Mouse (Mus musculus) CH12.LX (cell line): ENCODE data around the gene Clcnka. TPM values are rescaled to one million over a fixed set of nuclear protein-coding genes. Genes with fewer than 3 reads are reported as not detected.
A peak's percentile ranks its signal among the peaks of the same experiment; 100 is the strongest.

ENCODE experiments used
- DNase-seq: peaks from one replicate; pipeline ENCODE4 v3.0.0-alpha.2; 2013; ENCODE audit errors: extremely low read depth
- H3K27ac ChIP-seq: 2 replicates; pipeline ENCODE4 v1.5.1; 2012; ENCODE audit warnings: low read depth, mild to moderate bottlenecking, control low read depth, moderate library complexity; ENCODE audit not compliant: insufficient read depth
- H3K27me3 ChIP-seq: replicated peaks from 2 replicates; pipeline ENCODE3; 2012; ENCODE audit warnings: inconsistent platforms
- H3K36me3 ChIP-seq, 2 experiments: replicated peaks in 1 of 2; 2 replicates each; pipeline versions ENCODE3 to v1.6.1; 2012; ENCODE audit warnings: inconsistent platforms in 1 of 2, low read length in 1 of 2, mild to moderate bottlenecking in 1 of 2, mixed read lengths in 1 of 2, moderate library complexity in 1 of 2; ENCODE audit not compliant: control insufficient read depth in 1 of 2, insufficient read depth in 1 of 2
- H3K4me1 ChIP-seq, 2 experiments: 2 replicates each; pipeline ENCODE4 v1.6.1; 2012; ENCODE audit warnings: inconsistent platforms in 1 of 2, moderate library complexity in 1 of 2; ENCODE audit not compliant: insufficient read depth in 2 of 2, control insufficient read depth in 1 of 2
- H3K4me2 ChIP-seq: 2 replicates; pipeline ENCODE4 v1.6.1; 2012; ENCODE audit warnings: low read depth, mild to moderate bottlenecking, control low read depth; ENCODE audit not compliant: poor library complexity, insufficient read depth, severe bottlenecking
- H3K4me3 ChIP-seq, 3 experiments: fragments of 150-350 bp in 1 of 3; sonication (generic) in 1 of 3; replicated peaks in 1 of 3; 2 replicates each; pipeline versions ENCODE3 to v1.5.1; 2011 to 2012; ENCODE audit warnings: low read depth in 2 of 3, low read length in 2 of 3, mild to moderate bottlenecking in 2 of 3, moderate library complexity in 2 of 3, control low read depth in 1 of 3, improper control_type of control experiment in 1 of 3, inconsistent platforms in 1 of 3, mixed read lengths in 1 of 3; ENCODE audit not compliant: poor library complexity in 1 of 3
- H3K79me2 ChIP-seq: replicated peaks from 2 replicates; pipeline ENCODE4 v1.6.1; 2012; ENCODE audit warnings: mild to moderate bottlenecking, moderate library complexity; ENCODE audit not compliant: control insufficient read depth, poor library complexity, insufficient read depth, severe bottlenecking; ENCODE audit errors: extremely low read depth
- H3K9ac ChIP-seq: 2 replicates; pipeline ENCODE4 v1.6.1; 2012; ENCODE audit warnings: low read depth, mild to moderate bottlenecking, control low read depth, moderate library complexity; ENCODE audit not compliant: insufficient read depth
- H3K9me3 ChIP-seq: replicated peaks from 2 replicates; pipeline ENCODE3; 2012; ENCODE audit warnings: low read length, inconsistent platforms, mixed read lengths
- BHLHE40 ChIP-seq: IDR thresholded peaks from 2 replicates; pipeline ENCODE4 v1.6.1; 2011; ENCODE audit warnings: mild to moderate bottlenecking, low read depth, low read length, improper control_type of control experiment
- CHD1 ChIP-seq: IDR thresholded peaks from 2 replicates; pipeline ENCODE4 v1.6.1; 2012; ENCODE audit warnings: low read depth, low read length, improper control_type of control experiment, inconsistent platforms
- CHD2 ChIP-seq: IDR thresholded peaks from 2 replicates; pipeline ENCODE4 v1.6.1; 2011; ENCODE audit warnings: low read length, improper control_type of control experiment
- CTCF ChIP-seq, 2 experiments: IDR thresholded peaks in 1 of 2; conservative IDR thresholded peaks in 1 of 2; 2 replicates each; pipeline ENCODE4 v1.5.1; 2011 to 2012; ENCODE audit warnings: low read depth in 2 of 2, low read length in 2 of 2, improper control_type of control experiment in 1 of 2, inconsistent platforms in 1 of 2, mild to moderate bottlenecking in 1 of 2, moderate library complexity in 1 of 2
- E2F4 ChIP-seq: IDR thresholded peaks from 2 replicates; pipeline ENCODE4 v1.6.1; 2011; ENCODE audit warnings: low read depth, low read length, improper control_type of control experiment; ENCODE audit not compliant: insufficient replicate concordance
- ELF1 ChIP-seq: IDR thresholded peaks from 2 replicates; pipeline ENCODE4 v1.6.1; 2014; ENCODE audit warnings: low read depth, mild to moderate bottlenecking, inconsistent platforms, low read length, improper control_type of control experiment
- EP300 ChIP-seq: IDR thresholded peaks from 2 replicates; pipeline ENCODE4 v1.6.1; 2011; ENCODE audit warnings: low read length, improper control_type of control experiment
- ETS1 ChIP-seq: conservative IDR thresholded peaks from 2 replicates; pipeline ENCODE4 v1.6.1; 2012; ENCODE audit warnings: low read depth, mild to moderate bottlenecking, inconsistent platforms, low read length, improper control_type of control experiment, moderate library complexity
- GABPA ChIP-seq: IDR thresholded peaks from 2 replicates; pipeline ENCODE4 v1.6.1; 2012; ENCODE audit warnings: low read depth, low read length, improper control_type of control experiment, inconsistent platforms; ENCODE audit not compliant: insufficient replicate concordance
- HCFC1 ChIP-seq: IDR thresholded peaks from 2 replicates; pipeline ENCODE4 v1.6.1; 2012; ENCODE audit warnings: low read depth, mild to moderate bottlenecking, inconsistent platforms, low read length, improper control_type of control experiment
- IRF4 ChIP-seq: IDR thresholded peaks from 2 replicates; pipeline ENCODE4 v1.6.1; 2014; ENCODE audit warnings: low read depth, mild to moderate bottlenecking, inconsistent platforms, low read length, improper control_type of control experiment
- JUN ChIP-seq: IDR thresholded peaks from 2 replicates; pipeline ENCODE4 v1.6.1; 2011; ENCODE audit warnings: low read depth, mild to moderate bottlenecking, low read length, improper control_type of control experiment, moderate library complexity; ENCODE audit not compliant: insufficient read depth
- JUND ChIP-seq: conservative IDR thresholded peaks from 2 replicates; pipeline ENCODE4 v1.6.1; 2011; ENCODE audit warnings: low read depth, low read length, improper control_type of control experiment
- KAT2A ChIP-seq: IDR thresholded peaks from 2 replicates; pipeline ENCODE4 v1.6.1; 2012; ENCODE audit warnings: low read length, improper control_type of control experiment, inconsistent platforms; ENCODE audit not compliant: insufficient replicate concordance
- MAFK ChIP-seq: IDR thresholded peaks from 2 replicates; pipeline ENCODE4 v1.6.1; 2011; ENCODE audit warnings: low read length, improper control_type of control experiment; ENCODE audit not compliant: insufficient replicate concordance
- MAX ChIP-seq: IDR thresholded peaks from 2 replicates; pipeline ENCODE4 v1.6.1; 2011; ENCODE audit warnings: low read length, improper control_type of control experiment
- MAZ ChIP-seq: IDR thresholded peaks from 2 replicates; pipeline ENCODE4 v1.6.1; 2012; ENCODE audit warnings: low read depth, mild to moderate bottlenecking, inconsistent platforms, low read length, improper control_type of control experiment, moderate library complexity
- MEF2A ChIP-seq: IDR thresholded peaks from 2 replicates; pipeline ENCODE4 v1.6.1; 2014; ENCODE audit warnings: low read depth, mild to moderate bottlenecking, inconsistent platforms, low read length, improper control_type of control experiment, borderline replicate concordance
- MXI1 ChIP-seq: IDR thresholded peaks from 2 replicates; pipeline ENCODE4 v1.6.1; 2011; ENCODE audit warnings: mild to moderate bottlenecking, low read depth, low read length, improper control_type of control experiment
- MYC ChIP-seq: IDR thresholded peaks from 2 replicates; pipeline ENCODE4 v1.6.1; 2011; ENCODE audit warnings: low read depth, mild to moderate bottlenecking, improper control_type of control experiment, low read length
- NELFE ChIP-seq: IDR thresholded peaks from 2 replicates; pipeline ENCODE4 v1.6.1; 2011; ENCODE audit warnings: low read depth, low read length, improper control_type of control experiment
- NRF1 ChIP-seq: IDR thresholded peaks from 2 replicates; pipeline ENCODE4 v1.6.1; 2014; ENCODE audit warnings: low read depth, mild to moderate bottlenecking, inconsistent platforms, low read length, improper control_type of control experiment, moderate library complexity
- PAX5 ChIP-seq: IDR thresholded peaks from 2 replicates; pipeline ENCODE4 v1.6.1; 2012; ENCODE audit warnings: low read length, inconsistent platforms, mixed read lengths
- POLR2A ChIP-seq: IDR thresholded peaks from 2 replicates; pipeline ENCODE4 v1.6.1; 2011; ENCODE audit warnings: low read depth, mild to moderate bottlenecking, improper control_type of control experiment, low read length
- POLR2AphosphoS2 ChIP-seq: IDR thresholded peaks from 2 replicates; pipeline ENCODE4 v1.6.1; 2011; ENCODE audit warnings: low read depth, low read length, improper control_type of control experiment
- RAD21 ChIP-seq: IDR thresholded peaks from 2 replicates; pipeline ENCODE4 v1.6.1; 2011; ENCODE audit warnings: low read depth, mild to moderate bottlenecking, low read length, improper control_type of control experiment, moderate library complexity
- RCOR1 ChIP-seq: conservative IDR thresholded peaks from 2 replicates; pipeline ENCODE4 v1.6.1; 2012; ENCODE audit warnings: low read depth, mild to moderate bottlenecking, inconsistent platforms, low read length, improper control_type of control experiment
- SIN3A ChIP-seq: IDR thresholded peaks from 2 replicates; pipeline ENCODE4 v1.6.1; 2012; ENCODE audit warnings: low read length, improper control_type of control experiment, inconsistent platforms
- SMC3 ChIP-seq: IDR thresholded peaks from 2 replicates; pipeline ENCODE4 v1.6.1; 2011; ENCODE audit warnings: low read depth, low read length, improper control_type of control experiment
- TBP ChIP-seq: conservative IDR thresholded peaks from 2 replicates; pipeline ENCODE4 v1.6.1; 2011; ENCODE audit warnings: low read depth, low read length, improper control_type of control experiment
- TCF12 ChIP-seq: IDR thresholded peaks from 2 replicates; pipeline ENCODE4 v1.6.1; 2014; ENCODE audit warnings: low read depth, mild to moderate bottlenecking, inconsistent platforms, low read length, improper control_type of control experiment
- UBTF ChIP-seq: IDR thresholded peaks from 2 replicates; pipeline ENCODE4 v1.6.1; 2012; ENCODE audit warnings: low read depth, mild to moderate bottlenecking, inconsistent platforms, low read length, improper control_type of control experiment, moderate library complexity
- USF1 ChIP-seq: IDR thresholded peaks from 2 replicates; pipeline ENCODE4 v1.6.1; 2014; ENCODE audit warnings: low read depth, mild to moderate bottlenecking, inconsistent platforms, low read length, improper control_type of control experiment
- USF2 ChIP-seq: conservative IDR thresholded peaks from 2 replicates; pipeline ENCODE4 v1.6.1; 2011; ENCODE audit warnings: low read depth, low read length, improper control_type of control experiment
- ZC3H11A ChIP-seq: IDR thresholded peaks from 2 replicates; pipeline ENCODE4 v1.6.1; 2012; ENCODE audit warnings: low read depth, mild to moderate bottlenecking, inconsistent platforms, low read length, improper control_type of control experiment
- ZKSCAN1 ChIP-seq: IDR thresholded peaks from 2 replicates; pipeline ENCODE4 v1.6.1; 2012; ENCODE audit warnings: low read depth, inconsistent platforms, low read length, improper control_type of control experiment, borderline replicate concordance
- ZMIZ1 ChIP-seq: IDR thresholded peaks from 2 replicates; pipeline ENCODE4 v1.6.1; 2012; ENCODE audit warnings: low read depth, mild to moderate bottlenecking, inconsistent platforms, low read length, improper control_type of control experiment
- ZNF384 ChIP-seq: IDR thresholded peaks from 2 replicates; pipeline ENCODE4 v1.6.1; 2012; ENCODE audit warnings: low read depth, low read length, improper control_type of control experiment, inconsistent platforms
- dilution Hi-C: fragments of 300-500 bp; cut with MboI; formaldehyde crosslinking; loops from 2 replicates; pipeline ENCODE4 v1.14.3; 2020; ENCODE audit warnings: low sequenced_read_pairs; ENCODE audit not compliant: extremely low pct_unique_long_range_greater_than_20kb, extremely low pct_ligation_motif_present
- in situ Hi-C: fragments of 300-500 bp; cut with MboI; formaldehyde crosslinking; loops from 3 replicates; pipeline ENCODE4 v1.14.3; 2019; ENCODE audit warnings: low sequenced_read_pairs, low pct_ligation_motif_present, low pct_unique_long_range_greater_than_20kb, mixed read lengths
- polyA plus RNA-seq: library from polyadenylated mRNA; unstranded; fragments of >175 nt; gene quantifications from 2 replicates; pipeline ENCODE4 v1.2.1, GENCODE M21; 2012; ENCODE audit warnings: low read depth; ENCODE audit not compliant: insufficient read length
- total RNA-seq, 2 experiments: library from RNA; depleted of rRNA; stranded (reverse); fragments of 300-350 nt in 1 of 2; fragments of >200 nt in 1 of 2; gene quantifications; 2 replicates each; pipeline ENCODE4 v1.2.3; 2012 to 2014

Gene Clcnka
- total and polyA plus RNA-seq, 3 experiments: not detected

DNA sequence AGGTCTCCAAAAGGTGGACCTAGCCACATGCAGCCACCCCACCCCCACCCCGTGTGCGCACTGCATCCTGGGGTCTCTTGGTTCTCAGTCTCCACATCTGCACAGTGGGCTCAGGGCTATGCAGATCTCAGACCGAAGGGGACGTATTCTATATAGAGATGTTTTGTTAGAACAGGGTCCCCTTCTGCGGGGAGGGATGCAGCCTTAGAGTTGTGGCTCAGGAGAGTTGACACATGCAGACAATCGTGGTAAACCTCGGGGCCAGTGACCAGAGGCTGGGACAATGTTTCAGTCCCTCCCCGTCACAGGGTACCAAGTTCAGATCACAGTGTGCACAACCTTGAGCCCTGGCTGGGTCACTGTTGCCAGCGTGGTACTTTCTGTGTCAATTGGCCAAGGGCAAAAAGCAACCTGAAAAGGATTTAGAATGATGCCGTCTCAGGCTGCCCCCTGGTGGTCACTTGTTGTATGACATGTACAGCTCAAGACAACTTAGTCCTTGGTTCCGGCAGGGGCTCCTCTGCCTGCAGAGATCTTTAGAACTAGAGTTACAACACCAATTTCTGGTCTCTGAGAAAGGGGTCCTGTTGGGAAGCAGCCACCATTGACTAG is 35.5 kb downstream of the Clcnka start:
- DNase-seq: peak; percentile 82
- TF ChIP-seq MAZ: no peak
- TF ChIP-seq CTCF (conservative IDR thresholded peaks at IDR 0.05 in 1 of 2, IDR thresholded peaks at IDR 0.05 in 1 of 2; ENCODE audit: low read depth in 2 of 2, low read length in 2 of 2): peak; percentile 84 to 97
- TF ChIP-seq NRF1: no peak
- no peak for TF ChIP-seq RCOR1
- no peak for TF ChIP-seq EP300
- no peak for TF ChIP-seq PAX5
- TF ChIP-seq ZC3H11A: peak; percentile 89
- no peak for TF ChIP-seq USF1
- no peak for TF ChIP-seq TBP
- no peak for TF ChIP-seq ETS1
- no peak for TF ChIP-seq HCFC1
- no peak for TF ChIP-seq CHD2
- no peak for TF ChIP-seq ZKSCAN1
- TF ChIP-seq E2F4: no peak
- no peak for TF ChIP-seq CHD1
- TF ChIP-seq MYC: peak; percentile 54; the same call in 1 of the 2 replicates
- no peak for TF ChIP-seq JUND
- TF ChIP-seq KAT2A: no peak
- no peak for TF ChIP-seq TCF12
- peak; percentile 97 for TF ChIP-seq SMC3
- no peak for TF ChIP-seq MAFK
- peak; percentile 27; the same call in 1 of the 2 replicates for TF ChIP-seq MAX
- TF ChIP-seq ZMIZ1: no peak
- TF ChIP-seq BHLHE40: 0 out of 2 replicates have a peak, but pooled peaks have one; percentile 6
- TF ChIP-seq USF2: no peak
- no peak for TF ChIP-seq MXI1
- TF ChIP-seq NELFE: peak; percentile 58; the same call in 1 of the 2 replicates
- peak; percentile 34; the same call in 1 of the 2 replicates for TF ChIP-seq ELF1
- no peak for TF ChIP-seq IRF4
- no peak for TF ChIP-seq ZNF384
- TF ChIP-seq JUN: no peak
- TF ChIP-seq UBTF: no peak
- peak; percentile 94 for TF ChIP-seq RAD21
- peak; percentile 32; the same call in 1 of the 2 replicates for TF ChIP-seq MEF2A
- TF ChIP-seq POLR2AphosphoS2: no peak
- no peak for TF ChIP-seq POLR2A
- TF ChIP-seq GABPA: no peak
- no peak for TF ChIP-seq SIN3A
- Histone ChIP-seq H3K27me3 (peaks cover 91% of the 10 kb centered on the region), H3K36me3 (no peaks in the 10 kb centered on the region), H3K27ac (no peak overlapping the region), H3K4me3 (no peak overlapping the region), H3K4me2 (peak overlapping the region; percentile 18; the same call in 1 of the 2 replicates), H3K79me2 (no peaks in the 10 kb centered on the region), H3K9me3 (peaks cover under 1% of the 10 kb centered on the region), H3K9ac (no peak overlapping the region), H3K4me1 (peaks cover 4 to 7% of the 10 kb centered on the region in 2 experiments; a peak in 2 of 4 replicates)
- in situ Hi-C loops: loop anchor here (5.0 to 10.0 kb wide), 2 partner anchors 86 to 218 kb away; partner anchors contain the start of gene Fbxo42
- dilution Hi-C loops: no loop called here
